Mouse (Mus musculus) G1E (cell line): Measurements from ENCODE around the gene Krt25. TPM values are rescaled to one million over a fixed set of nuclear protein-coding genes. Genes with fewer than 3 reads are reported as not detected.

Experiments used
- ATAC-seq: 2 replicates; pipeline ENCODE4 v1.8.0; 2016; ENCODE audit warnings: mild to moderate bottlenecking; ENCODE audit not compliant: insufficient number of reproducible peaks, poor library complexity, low FRiP score, severe bottlenecking; ENCODE audit errors: extremely low read depth
- DNase-seq: peaks from one replicate; pipeline ENCODE4 v3.0.0; 2012; ENCODE audit warnings: low spot score
- H3K27me3 ChIP-seq: 2 replicates; pipeline ENCODE4 v1.6.1; 2012; ENCODE audit warnings: mild to moderate bottlenecking, low read length, inconsistent platforms; ENCODE audit not compliant: insufficient read depth
- H3K36me3 ChIP-seq: replicated peaks from 2 replicates; pipeline ENCODE3; 2012; ENCODE audit warnings: mild to moderate bottlenecking, inconsistent platforms
- H3K4me1 ChIP-seq: 2 replicates; pipeline ENCODE4 v1.6.1; 2012; ENCODE audit warnings: low read depth, low read length, inconsistent platforms, mixed read lengths; ENCODE audit not compliant: insufficient read depth
- H3K4me3 ChIP-seq: 2 replicates; pipeline ENCODE4 v1.5.1; 2012; ENCODE audit warnings: low read depth, mild to moderate bottlenecking, inconsistent platforms, low read length, moderate library complexity, mixed read lengths
- H3K9me3 ChIP-seq: replicated peaks from 2 replicates; pipeline ENCODE4 v1.6.1; 2012; ENCODE audit warnings: inconsistent platforms
- CTCF ChIP-seq: IDR thresholded peaks from 2 replicates; pipeline ENCODE4 v1.5.1; 2012; ENCODE audit warnings: low read depth, low read length, inconsistent platforms, mixed read lengths
- GATA1 ChIP-seq: IDR thresholded peaks from 2 replicates; pipeline ENCODE4 v1.6.1; 2012; ENCODE audit warnings: borderline replicate concordance, low read length, inconsistent platforms, mixed read lengths
- GATA2 ChIP-seq: IDR thresholded peaks from 2 replicates; pipeline ENCODE4 v1.6.1; 2012; ENCODE audit warnings: low read depth, low read length, inconsistent platforms, borderline replicate concordance
- POLR2AphosphoS5 ChIP-seq: IDR thresholded peaks from 2 replicates; pipeline ENCODE4 v1.6.1; 2012; ENCODE audit warnings: low read depth, low read length, inconsistent platforms; ENCODE audit not compliant: insufficient replicate concordance
- TAL1 ChIP-seq: conservative IDR thresholded peaks from 2 replicates; pipeline ENCODE4 v1.6.1; 2012; ENCODE audit warnings: low read depth, low read length, inconsistent platforms, mixed read lengths
- polyA plus RNA-seq: library from polyadenylated mRNA; stranded (reverse); fragments of >175 nt; gene quantifications from 2 replicates; pipeline ENCODE4 v1.2.3, GENCODE M21; 2012
- total RNA-seq, 2 experiments: library from RNA; stranded (forward) in 1 of 2; stranded (reverse) in 1 of 2; fragments of 200-1000 nt in 1 of 2; fragments of >200 nt in 1 of 2; fragmentation: Nextera tagmentation in 1 of 2; gene quantifications; 2 replicates each; pipeline ENCODE4 v1.2.3; 2014 to 2017

Krt25 gene
- total and polyA plus RNA-seq, 3 experiments, result not detected

- H3K27me3 ChIP-seq, result no peaks in the 10 kb centered on the region
- ATAC-seq (no peak), DNase-seq (no peak)
- H3K9me3 ChIP-seq, result no peaks in the 10 kb centered on the region
- no peaks in the 10 kb centered on the region for H3K36me3 ChIP-seq
- H3K4me1 ChIP-seq, result no peaks in the 10 kb centered on the region
- no peak within 1 kb of the TSS for H3K4me3 ChIP-seq
- TF ChIP-seq TAL1, result no peak
- TF ChIP-seq CTCF, result no peak
- TF ChIP-seq POLR2AphosphoS5, result no peak
- TF ChIP-seq GATA2, result no peak
- no peak for TF ChIP-seq GATA1
Observed at GRCm38 (mm10) chr11:99351004-99351403, 28.3 kb upstream of the Krt25 start, which contains the start of gene Krt27. Krt27 (minus strand) TSS chr11:99351104.

GRCm38 (mm10) chr11:99339299-99339847 lies 16.6 kb upstream of the Krt25 start:
- TF ChIP-seq TAL1 (no peak), POLR2AphosphoS5 (no peak), GATA1 (no peak), CTCF (no peak), GATA2 (no peak)
- Histone ChIP-seq H3K27me3 (no peaks in the 10 kb centered on the region), H3K4me1 (no peaks in the 10 kb centered on the region), H3K9me3 (no peaks in the 10 kb centered on the region), H3K4me3 (no peak overlapping the region), H3K36me3 (no peaks in the 10 kb centered on the region)
- ATAC-seq, result no peak
- no peak for DNase-seq

- no peak for ATAC-seq
- Histone ChIP-seq H3K27me3 (no peaks in the 10 kb centered on the region), H3K4me1 (no peaks in the 10 kb centered on the region), H3K9me3 (no peaks in the 10 kb centered on the region), H3K4me3 (no peak within 1 kb of the TSS), H3K36me3 (no peaks in the 10 kb centered on the region)
- TF ChIP-seq POLR2AphosphoS5 (no peak), TAL1 (no peak), GATA1 (no peak), CTCF (no peak), GATA2 (no peak)
- no peak for DNase-seq
Observed at GRCm38 (mm10) chr11:99337866-99338265, 15.1 kb upstream of the Krt25 start, which contains the start of gene Krt26. Krt26 (minus strand) TSS chr11:99337966.

- Histone ChIP-seq H3K4me1 (no peaks in the 10 kb centered on the region), H3K9me3 (no peaks in the 10 kb centered on the region), H3K4me3 (no peak overlapping the region), H3K36me3 (no peaks in the 10 kb centered on the region), H3K27me3 (no peaks in the 10 kb centered on the region)
- no peak for TF ChIP-seq TAL1
- no peak for TF ChIP-seq GATA1
- TF ChIP-seq GATA2, result no peak
- TF ChIP-seq POLR2AphosphoS5, result no peak
- TF ChIP-seq CTCF, result no peak
- DNase-seq (no peak), ATAC-seq (no peak)
Observed at GRCm38 (mm10) chr11:99333426-99333825, 10.7 kb upstream of the Krt25 start.

GRCm38 (mm10) chr11:99329655-99330054 lies 6.9 kb upstream of the Krt25 start:
- no peak overlapping the region for H3K4me3 ChIP-seq
- no peaks in the 10 kb centered on the region for H3K4me1 ChIP-seq
- no peaks in the 10 kb centered on the region for H3K9me3 ChIP-seq
- no peaks in the 10 kb centered on the region for H3K36me3 ChIP-seq
- no peak for TF ChIP-seq GATA1
- no peak for TF ChIP-seq GATA2
- TF ChIP-seq CTCF, result no peak
- no peak for TF ChIP-seq POLR2AphosphoS5
- no peak for TF ChIP-seq TAL1
- DNase-seq (no peak), ATAC-seq (no peak)
- no peaks in the 10 kb centered on the region for H3K27me3 ChIP-seq

GRCm38 (mm10) chr11:99321094-99321493 lies 1.7 kb downstream of the Krt25 start:
- DNase-seq (no peak), ATAC-seq (no peak)
- no peak overlapping the region for H3K4me3 ChIP-seq

More at GRCm38 (mm10) chr11:99321094-99321493, 1.7 kb downstream of the Krt25 start:
- H3K27me3 ChIP-seq, result peaks cover 8% of the 10 kb centered on the region; the same call in 1 of the 2 replicates
- H3K36me3 ChIP-seq, result no peaks in the 10 kb centered on the region
- H3K4me1 ChIP-seq, result no peaks in the 10 kb centered on the region
- H3K9me3 ChIP-seq, result no peaks in the 10 kb centered on the region
- TF ChIP-seq GATA1 (no peak), CTCF (no peak), GATA2 (no peak), TAL1 (no peak), POLR2AphosphoS5 (no peak)
